Mouse (Mus musculus): ENCODE results near the gene B130006D01Rik.

Gene B130006D01Rik

GRCm38 (mm10) chr11:95771665-95772064, 48.3 kb downstream of the B130006D01Rik start:
- DNase-seq (ENCODE audit: low spot score) = no peak

DNA sequence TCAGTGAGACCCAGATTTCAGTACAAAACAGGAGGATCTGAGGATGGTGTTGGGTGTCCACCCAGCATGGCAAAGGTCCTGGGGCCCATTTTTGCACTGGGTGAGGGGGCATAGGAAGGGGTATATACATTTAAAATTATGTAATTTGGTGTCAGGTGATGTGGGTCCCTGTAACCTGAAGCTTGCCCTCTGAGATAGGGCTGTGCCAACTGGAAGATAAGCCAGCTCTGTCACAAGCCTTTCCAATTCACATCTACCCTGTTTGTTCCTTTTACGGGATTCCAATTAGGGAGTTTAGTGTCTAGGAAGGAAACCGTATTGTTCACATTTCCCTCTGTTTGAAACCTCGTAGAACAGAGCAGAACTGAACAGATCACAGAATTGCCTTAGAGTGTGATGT, 49.9 kb downstream of the B130006D01Rik start:
- no peak for DNase-seq (ENCODE audit: low spot score)
